Mouse (Mus musculus): Measurements from ENCODE around the gene Porcn. TPM values are rescaled to one million over a fixed set of nuclear protein-coding genes. Genes with fewer than 3 reads are reported as not detected.

The Porcn gene
- polyA plus RNA-seq, 1 experiment, result not detected

DNA sequence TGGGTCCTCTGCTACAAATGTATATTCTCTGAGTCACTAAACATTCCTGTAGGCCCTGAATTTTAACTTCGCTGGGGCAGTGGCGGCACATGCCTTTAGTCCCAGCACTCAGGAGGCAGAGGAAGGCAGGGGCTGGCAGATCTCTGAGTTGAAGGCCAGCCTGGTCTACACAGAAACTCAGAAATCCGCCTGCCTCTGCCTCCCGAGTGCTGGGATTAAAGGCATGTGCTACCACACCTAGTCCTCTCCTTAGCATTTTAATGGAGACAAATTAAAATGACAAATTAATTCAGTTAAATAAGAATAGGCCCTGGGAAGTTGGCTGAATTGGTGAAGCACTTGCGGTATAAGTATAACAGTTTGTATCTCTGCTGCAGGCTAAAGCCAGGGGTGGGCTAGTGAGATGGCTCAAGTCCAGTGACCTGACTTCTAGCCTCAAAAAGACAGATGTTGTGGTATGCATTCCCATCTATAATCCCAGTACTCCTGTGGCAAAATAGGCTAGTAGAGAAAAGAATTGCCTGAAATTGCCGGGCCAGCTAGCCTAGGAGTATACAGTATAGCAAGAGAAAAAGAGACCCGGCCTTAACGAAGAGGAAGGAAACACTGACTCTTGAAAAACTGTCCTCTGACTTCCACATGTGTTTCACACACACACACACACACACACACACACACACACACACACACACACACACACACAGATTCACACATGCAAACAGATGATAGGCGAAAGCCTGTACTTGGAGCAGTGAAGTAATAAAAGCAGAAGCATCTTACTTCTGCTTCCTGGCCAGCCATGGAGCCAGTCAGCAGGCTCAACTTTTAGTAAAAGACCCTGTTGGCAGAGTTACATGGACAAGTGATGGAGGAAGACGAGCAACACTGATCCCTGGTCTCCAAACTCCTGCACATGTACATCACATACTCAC lies 38.3 kb downstream of the Porcn start:
- no peak for TF ChIP-seq POLR2A (IDR thresholded peaks at IDR 0.05; ENCODE audit: insufficient read depth, low read depth, low read length)
- TF ChIP-seq CTCF (IDR thresholded peaks at IDR 0.05; ENCODE audit: insufficient read depth, low read depth, low read length), result no peak
- Histone ChIP-seq H3K4me1 (ENCODE audit: control insufficient read depth, insufficient read depth, low read length) (no peaks in the 10 kb centered on the region), H3K27ac (ENCODE audit: insufficient read depth, low read depth, low read length) (no peak overlapping the region), H3K4me3 (ENCODE audit: insufficient read depth, low read depth, low read length) (no peak overlapping the region)
- 93% methylated on average over 10 of the region's 10 CpGs for WGBS

DNA sequence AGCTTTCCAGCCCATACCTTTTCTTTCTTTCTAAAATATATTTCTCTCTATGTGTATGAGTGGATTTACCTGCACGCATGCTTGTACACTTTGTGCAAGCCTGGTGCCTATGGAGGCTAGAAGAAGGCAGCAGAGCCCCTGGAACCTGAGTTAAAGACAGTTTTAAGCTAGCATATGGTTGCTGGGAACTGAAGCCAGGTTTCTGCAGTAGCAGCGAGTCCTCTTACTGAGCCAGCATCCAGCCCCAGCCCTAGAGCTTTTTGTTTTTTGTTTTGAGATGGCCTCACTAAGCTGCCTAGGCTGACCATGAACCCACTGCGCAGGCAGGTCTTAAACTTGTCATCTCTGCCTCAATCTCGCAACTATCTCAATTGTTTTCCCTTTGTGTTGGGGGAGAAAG lies 41.9 kb downstream of the Porcn start:
- TF ChIP-seq CTCF (IDR thresholded peaks at IDR 0.05; ENCODE audit: insufficient read depth, low read depth, low read length) (no peak), POLR2A (IDR thresholded peaks at IDR 0.05; ENCODE audit: insufficient read depth, low read depth, low read length) (no peak)
- Histone ChIP-seq H3K27ac (ENCODE audit: insufficient read depth, low read depth, low read length) (no peak overlapping the region), H3K4me3 (ENCODE audit: insufficient read depth, low read depth, low read length) (no peak overlapping the region), H3K4me1 (ENCODE audit: control insufficient read depth, insufficient read depth, low read length) (no peaks in the 10 kb centered on the region)
- WGBS, result 91% methylated on average over 4 of the region's 4 CpGs

DNA sequence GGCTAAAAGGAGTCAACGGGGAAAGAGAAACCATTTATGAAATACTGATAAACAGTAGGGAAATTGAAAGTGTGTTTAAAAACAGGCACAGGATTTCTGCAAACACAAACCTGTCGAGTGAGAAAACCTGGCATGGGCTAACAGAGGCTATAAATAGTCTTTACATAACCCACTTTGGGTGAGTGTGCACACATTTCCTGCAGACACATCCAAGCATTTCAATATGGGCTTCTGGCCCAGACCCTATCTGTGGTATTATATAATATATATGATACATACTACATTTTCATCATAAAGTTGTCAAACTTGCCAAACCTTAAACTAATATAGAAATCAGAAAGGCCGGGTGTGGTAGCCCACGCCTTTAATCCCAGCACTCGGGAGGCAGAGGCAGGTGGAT lies 43.2 kb downstream of the Porcn start:
- H3K4me3 ChIP-seq (ENCODE audit: insufficient read depth, low read depth, low read length), result no peak overlapping the region
- no peaks in the 10 kb centered on the region for H3K4me1 ChIP-seq (ENCODE audit: control insufficient read depth, insufficient read depth, low read length)
- WGBS, result 78% methylated on average over 5 of the region's 5 CpGs
- no peak for TF ChIP-seq POLR2A (IDR thresholded peaks at IDR 0.05; ENCODE audit: insufficient read depth, low read depth, low read length)
- TF ChIP-seq CTCF (IDR thresholded peaks at IDR 0.05; ENCODE audit: insufficient read depth, low read depth, low read length), result no peak
- H3K27ac ChIP-seq (ENCODE audit: insufficient read depth, low read depth, low read length), result no peak overlapping the region

DNA sequence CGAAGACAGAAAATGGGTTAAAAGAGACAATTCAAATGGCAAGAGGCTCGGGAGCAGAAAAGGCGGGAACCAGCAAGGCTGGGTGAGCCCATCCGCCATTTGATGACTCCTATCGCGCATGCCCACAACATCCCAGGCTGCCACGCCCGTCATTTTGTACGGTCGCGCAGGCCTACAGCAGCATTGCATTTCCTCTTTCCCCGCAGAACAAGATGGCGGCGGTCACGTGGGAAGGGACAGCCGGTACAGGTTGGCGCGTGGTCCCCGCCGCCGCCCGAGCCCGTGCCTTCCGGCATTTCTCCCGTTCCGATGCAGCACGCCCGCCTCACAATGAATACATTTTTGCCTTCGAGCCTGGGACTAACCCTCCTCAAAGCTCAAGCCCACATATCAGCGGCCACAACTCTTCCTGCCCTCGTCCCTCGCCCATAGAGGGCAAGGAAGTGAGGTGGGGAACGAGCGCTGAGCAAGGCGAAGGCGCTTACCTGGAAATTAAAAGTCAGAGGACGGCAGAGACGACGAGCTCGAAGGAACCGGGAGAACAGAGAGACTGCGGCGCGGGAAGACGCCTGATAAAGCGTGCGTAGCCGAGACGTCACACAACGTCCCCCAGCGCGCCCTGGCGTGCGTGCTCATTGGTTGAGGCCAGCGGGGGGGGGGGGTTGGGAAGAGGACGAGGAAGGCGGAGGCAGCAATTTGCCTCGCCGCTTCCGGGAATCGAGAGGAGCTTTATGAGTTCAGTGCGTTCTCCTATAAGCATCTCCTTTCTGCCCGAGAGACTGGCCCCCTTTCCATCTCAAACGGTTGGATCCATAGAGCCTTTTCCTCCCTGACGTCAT lies 61.0 kb downstream of the Porcn start, which contains the start of gene Rbm3:
Gene Rbm3, minus strand, starts transcription at position 728 of the 839 bp plus-strand sequence.
- H3K4me3 ChIP-seq (ENCODE audit: insufficient read depth, low read depth, low read length), result peak within 1 kb of the TSS; percentile 95
- peak; percentile 88 for TF ChIP-seq POLR2A (IDR thresholded peaks at IDR 0.05; ENCODE audit: insufficient read depth, low read depth, low read length)
- TF ChIP-seq CTCF (IDR thresholded peaks at IDR 0.05; ENCODE audit: insufficient read depth, low read depth, low read length), result no peak
- 14% methylated on average over 65 of the region's 65 CpGs for WGBS
- H3K27ac ChIP-seq (ENCODE audit: insufficient read depth, low read depth, low read length), result peak within 1 kb of the TSS; percentile 99
- peaks cover 8% of the 10 kb centered on the region; the same call in 1 of the 2 replicates for H3K4me1 ChIP-seq (ENCODE audit: control insufficient read depth, insufficient read depth, low read length)

Other genes starting within 250 kb of the Porcn start
- not detected in 2 replicates for gene Gata1, start 228.5 kb downstream of the Porcn start, polyA plus RNA-seq (2012; ENCODE audit: insufficient read depth, insufficient read length, low replicate concordance, missing spikeins)
- not detected in 2 replicates for gene Glod5, start 188.0 kb downstream of the Porcn start, polyA plus RNA-seq (2012; ENCODE audit: insufficient read depth, insufficient read length, low replicate concordance, missing spikeins)
- not detected in 2 replicates for gene Suv39h1, start 131.8 kb downstream of the Porcn start, polyA plus RNA-seq (2012; ENCODE audit: insufficient read depth, insufficient read length, low replicate concordance, missing spikeins)
- gene Was, start 116.0 kb downstream of the Porcn start, polyA plus RNA-seq (2012; ENCODE audit: insufficient read depth, insufficient read length, low replicate concordance, missing spikeins), result not detected in 2 replicates
- 69.5 TPM in 1 of 2 replicates, not detected in the other for gene Wdr13, start 73.6 kb downstream of the Porcn start, polyA plus RNA-seq (2012; ENCODE audit: insufficient read depth, insufficient read length, low replicate concordance, missing spikeins)
- gene Rbm3, start 60.6 kb downstream of the Porcn start, polyA plus RNA-seq (2012; ENCODE audit: insufficient read depth, insufficient read length, low replicate concordance, missing spikeins), result 332 TPM in 1 of 2 replicates, not detected in the other
- not detected in 2 replicates for gene Tbc1d25, start 30.3 kb downstream of the Porcn start, polyA plus RNA-seq (2012; ENCODE audit: insufficient read depth, insufficient read length, low replicate concordance, missing spikeins)
- not detected in 2 replicates for gene Ebp, start 13.0 kb downstream of the Porcn start, polyA plus RNA-seq (2012; ENCODE audit: insufficient read depth, insufficient read length, low replicate concordance, missing spikeins)
- gene Ftsj1, start 45.9 kb upstream of the Porcn start, polyA plus RNA-seq (2012; ENCODE audit: insufficient read depth, insufficient read length, low replicate concordance, missing spikeins), result not detected in 2 replicates
- gene Slc38a5, start 64.6 kb upstream of the Porcn start, polyA plus RNA-seq (2012; ENCODE audit: insufficient read depth, insufficient read length, low replicate concordance, missing spikeins), result not detected in 2 replicates
- not detected in 2 replicates for gene Ssxb10, start 120.9 kb upstream of the Porcn start, polyA plus RNA-seq (2012; ENCODE audit: insufficient read depth, insufficient read length, low replicate concordance, missing spikeins)
- not detected in 2 replicates for gene Ssxb9, start 160.5 kb upstream of the Porcn start, polyA plus RNA-seq (2012; ENCODE audit: insufficient read depth, insufficient read length, low replicate concordance, missing spikeins)
- not detected in 2 replicates for gene Ssxb1, start 206.8 kb upstream of the Porcn start, polyA plus RNA-seq (2012; ENCODE audit: insufficient read depth, insufficient read length, low replicate concordance, missing spikeins)